Mouse (Mus musculus) kidney, adult 2 months (tissue): Measurements from ENCODE around the gene Ranbp3l.

Source experiments
- CTCF ChIP-seq: fragments of 200-500 bp; conservative IDR thresholded peaks from 2 replicates; pipeline ENCODE4 v1.5.1; 2011; ENCODE audit warnings: low read depth, mild to moderate bottlenecking, control low read depth, low read length, moderate library complexity, mixed read lengths; ENCODE audit not compliant: insufficient read depth, insufficient read length
- POLR2A ChIP-seq: fragments of 200-500 bp; IDR thresholded peaks from one replicate; pipeline ENCODE4 v1.6.1; 2011; ENCODE audit warnings: low read depth, low read length, control low read depth

- no peak for TF ChIP-seq POLR2A
- no peak for TF ChIP-seq CTCF
Observed at GRCm38 (mm10) chr15:9111648-9112047, 143.9 kb downstream of the Ranbp3l start.
